Mouse (Mus musculus) lung, adult 2 months (tissue): ENCODE measurements around the gene Slc4a5. TPM values are rescaled to one million over a fixed set of nuclear protein-coding genes. Genes with fewer than 3 reads are reported as not detected.
"Not testable (repeated sequence)": the region's sequence is repeated elsewhere in the genome, so short reads cannot be mapped to it uniquely, and the experiment has no call there.

Experiments
- DNase-seq: peaks from one replicate; pipeline ENCODE4 v3.0.0; 2022
- H3K4me1 ChIP-seq: fragments of 200-500 bp; 2 replicates; pipeline ENCODE4 v1.6.1; 2011; ENCODE audit warnings: low read length; ENCODE audit not compliant: control insufficient read depth, insufficient read depth
- H3K4me3 ChIP-seq: fragments of 200-500 bp; replicated peaks from 2 replicates; pipeline ENCODE3; 2011; ENCODE audit warnings: low read depth, mild to moderate bottlenecking, control low read depth, low read length; ENCODE audit errors: extremely low read depth
- CTCF ChIP-seq: fragments of 200-500 bp; IDR thresholded peaks from 2 replicates; pipeline ENCODE4 v1.5.1; 2011; ENCODE audit warnings: mild to moderate bottlenecking, low read length, control low read depth; ENCODE audit not compliant: insufficient read depth
- POLR2A ChIP-seq: fragments of 200-500 bp; IDR thresholded peaks from 2 replicates; pipeline ENCODE4 v1.6.1; 2011; ENCODE audit warnings: low read depth, mild to moderate bottlenecking, control low read depth, low read length, borderline replicate concordance; ENCODE audit errors: extremely low read depth
- WGBS: fragments of 180-500 bp; shearing (Covaris S2); methylation state at CpG from one replicate; pipeline ENCODE4 v1.1.7; 2018; 5-methylcytosine and 5-hydroxymethylcytosine counted together
- polyA plus RNA-seq: library from polyadenylated mRNA; depleted of rRNA; stranded (reverse); fragments of >200 nt; gene quantifications from 2 replicates; pipeline ENCODE4 v1.2.3, GENCODE M21; 2012

Gene Slc4a5
- polyA plus RNA-seq, 1 experiment: 62.3 TPM

DNA sequence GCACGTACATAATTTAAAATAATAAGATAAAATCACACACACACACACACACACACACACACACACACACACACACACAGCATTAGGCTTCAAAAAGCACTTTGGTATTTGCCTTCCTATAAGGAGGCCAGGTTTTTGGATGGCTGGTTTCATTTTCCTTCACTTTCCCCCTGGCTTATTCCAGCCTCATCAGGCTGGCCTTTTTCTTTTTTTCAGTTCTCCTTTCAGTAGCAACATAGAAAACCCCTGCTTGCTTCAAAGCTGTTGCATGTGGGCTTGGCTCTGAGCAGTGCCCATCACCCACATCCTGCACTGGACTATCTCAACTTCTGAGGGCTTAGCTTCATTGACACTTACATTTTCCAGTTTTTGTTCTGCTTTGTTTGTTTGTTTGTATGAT is 102.3 kb downstream of the Slc4a5 start:
- no peak for DNase-seq
- WGBS: 56% methylated on average over 1 of the region's 1 CpGs
- no peak overlapping the region for H3K4me3 ChIP-seq
- peaks cover 5% of the 10 kb centered on the region for H3K4me1 ChIP-seq
- TF ChIP-seq POLR2A: no peak
- TF ChIP-seq CTCF: no peak

DNA sequence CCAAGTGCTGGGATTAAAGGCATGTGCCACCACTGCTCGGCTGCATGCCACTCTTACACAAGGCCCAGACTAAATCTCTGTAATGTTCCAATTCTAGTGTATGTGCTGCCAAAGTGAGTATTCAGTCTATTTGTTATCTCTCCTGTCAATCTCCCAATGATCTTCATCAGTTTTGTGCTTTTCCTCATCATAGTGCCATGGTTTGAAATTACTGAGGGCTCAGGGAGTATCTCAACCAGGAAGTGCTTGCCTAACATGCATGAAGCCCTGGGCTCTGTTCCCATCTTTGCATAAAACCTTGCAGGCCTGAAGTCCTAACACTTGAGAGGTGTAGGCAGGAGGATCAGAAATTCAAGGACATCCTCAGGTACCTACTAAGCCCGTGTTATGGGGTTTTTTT is 103.2 kb downstream of the Slc4a5 start:
- no peak for DNase-seq
- H3K4me3 ChIP-seq: no peak overlapping the region
- no peak for TF ChIP-seq CTCF
- TF ChIP-seq POLR2A: no peak
- peaks cover 5% of the 10 kb centered on the region for H3K4me1 ChIP-seq
- WGBS: 72% methylated on average over 2 of the region's 2 CpGs

DNA sequence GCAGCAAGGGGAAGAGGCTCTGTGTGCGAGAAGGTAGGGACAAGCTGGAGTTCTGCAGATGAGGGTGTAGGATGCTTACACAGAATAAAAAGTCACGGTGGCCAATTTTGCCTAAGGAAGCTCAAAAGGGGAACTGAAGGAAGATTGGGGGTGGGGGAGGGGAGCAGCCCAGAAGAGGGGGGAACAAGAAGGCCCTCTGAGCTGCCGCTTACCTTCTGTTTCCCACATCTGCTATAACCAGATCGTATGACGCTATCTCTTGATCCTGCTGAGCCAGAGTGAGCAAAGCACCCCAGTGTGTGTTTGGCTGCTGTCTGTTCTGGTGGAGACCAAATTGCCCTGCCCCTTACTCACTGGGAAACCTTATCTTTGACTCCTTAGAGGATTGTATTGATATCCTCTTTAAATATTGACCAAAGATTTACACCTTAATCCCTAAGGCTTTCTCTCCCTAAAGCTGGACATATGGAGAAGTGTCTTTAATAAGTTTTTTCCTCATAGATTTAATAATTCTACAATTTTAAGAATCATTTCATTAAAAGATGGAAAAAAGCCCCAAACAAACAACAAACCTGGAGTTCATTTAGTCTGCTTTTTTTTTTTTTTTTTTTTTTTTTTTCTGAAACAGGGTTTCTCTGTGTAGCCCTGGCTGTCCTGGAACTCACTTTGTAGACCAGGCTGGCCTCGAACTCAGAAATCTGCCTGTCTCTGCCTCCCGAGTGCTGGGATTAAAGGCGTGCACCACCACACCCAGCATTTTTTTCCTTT is 104.2 kb downstream of the Slc4a5 start:
- DNase-seq: no peak
- Histone ChIP-seq H3K4me3 (no peak overlapping the region), H3K4me1 (peaks cover 5% of the 10 kb centered on the region)
- TF ChIP-seq CTCF: no peak
- no peak for TF ChIP-seq POLR2A
- 73% methylated on average over 8 of the region's 8 CpGs for WGBS

GRCm38 (mm10) chr6:83325525-83326393 is 106.1 kb downstream of the Slc4a5 start, which contains the start of the genes Mthfd2 and Mob1a:
Mthfd2 (minus strand) TSS chr6:83325908.
Mob1a (plus strand) TSS chr6:83326016.
- TF ChIP-seq CTCF (no peak), POLR2A (peak; percentile 95; the same call in 1 of the 2 replicates)
- under 1% methylated on average over 63 of the region's 65 CpGs for WGBS
- peak within 1 kb of the TSS; percentile 81 for H3K4me3 ChIP-seq
- peaks cover 5% of the 10 kb centered on the region for H3K4me1 ChIP-seq
- peak; percentile 95 for DNase-seq

DNA sequence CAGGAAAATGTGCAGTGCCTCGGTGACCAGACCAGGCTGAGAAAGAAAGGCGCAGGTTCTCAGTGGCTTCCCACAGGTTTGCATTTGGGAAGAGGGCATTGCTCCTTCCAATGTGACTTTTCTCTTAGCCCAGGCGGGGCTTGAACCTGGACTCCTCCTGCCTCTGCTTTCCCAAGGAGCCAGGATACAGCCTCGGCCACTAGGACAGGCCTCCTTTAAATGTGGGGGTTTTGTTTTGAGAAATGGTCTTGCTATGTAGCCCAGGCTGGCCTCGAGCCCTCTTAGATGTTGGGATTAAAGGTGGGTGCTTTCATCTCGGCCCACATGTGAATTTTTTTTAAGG is 106.7 kb downstream of the Slc4a5 start:
- peak overlapping the region; percentile 81 for H3K4me3 ChIP-seq
- WGBS: 2% methylated on average over 6 of the region's 6 CpGs
- TF ChIP-seq POLR2A (no peak), CTCF (no peak)
- no peak for DNase-seq
- H3K4me1 ChIP-seq: peaks cover 5% of the 10 kb centered on the region

DNA sequence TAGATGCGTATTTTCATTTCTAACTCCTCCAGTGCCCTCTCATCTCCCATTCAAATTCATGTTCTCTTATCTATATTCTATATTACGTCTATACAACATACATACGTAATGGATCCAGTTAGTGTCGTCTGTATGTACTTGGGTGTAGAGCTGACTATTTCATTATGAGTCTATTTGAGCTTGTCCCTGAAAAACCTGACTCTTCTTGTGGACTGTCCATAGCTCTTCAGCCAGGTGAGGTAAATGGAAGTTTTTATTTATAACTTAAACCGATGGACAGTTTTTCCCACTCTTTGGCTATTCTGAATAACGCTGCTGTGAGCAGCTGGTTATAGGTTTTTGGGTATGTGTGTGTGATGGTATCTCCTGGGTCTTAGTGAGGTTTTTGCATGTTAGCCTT is 107.1 kb downstream of the Slc4a5 start:
- 39% methylated on average over 6 of the region's 6 CpGs for WGBS
- H3K4me3 ChIP-seq: peak overlapping the region; percentile 81
- DNase-seq: no peak
- no peak for TF ChIP-seq CTCF
- TF ChIP-seq POLR2A: no peak
- H3K4me1 ChIP-seq: peaks cover 5% of the 10 kb centered on the region

- Histone ChIP-seq H3K4me3 (no peak overlapping the region), H3K4me1 (peaks cover 5% of the 10 kb centered on the region)
- DNase-seq: no peak
- TF ChIP-seq POLR2A: no peak
- no peak for TF ChIP-seq CTCF
- 83% methylated on average over 3 of the region's 3 CpGs for WGBS
Observed at GRCm38 (mm10) chr6:83327591-83328190, 108.1 kb downstream of the Slc4a5 start.

- Histone ChIP-seq H3K4me3 (no peak overlapping the region), H3K4me1 (no peaks in the 10 kb centered on the region)
- 68% methylated on average over 3 of the region's 3 CpGs for WGBS
- TF ChIP-seq CTCF (no peak), POLR2A (no peak)
- no peak for DNase-seq
Observed at GRCm38 (mm10) chr6:83341387-83341786, 121.8 kb downstream of the Slc4a5 start.

DNA sequence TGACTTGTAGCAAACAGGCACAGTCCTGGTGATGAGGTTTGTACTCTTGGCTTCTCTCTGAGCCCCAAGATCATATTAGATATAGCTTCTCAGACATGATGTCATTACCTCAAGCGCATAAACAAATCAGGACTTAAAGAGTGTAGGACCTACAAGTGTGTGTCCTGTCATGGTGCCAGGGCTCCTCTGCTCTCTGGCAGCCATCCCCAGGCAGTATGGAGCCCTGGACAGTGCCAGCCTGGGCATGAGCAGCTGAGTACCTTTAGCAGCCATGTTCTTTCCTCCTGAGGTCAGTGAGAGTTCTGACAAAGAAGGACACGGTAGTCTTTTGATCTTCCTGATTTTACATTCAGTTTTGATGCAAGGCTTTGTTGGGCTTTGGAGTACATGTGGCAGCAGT is 123.3 kb downstream of the Slc4a5 start:
- no peaks in the 10 kb centered on the region for H3K4me1 ChIP-seq
- no peak overlapping the region for H3K4me3 ChIP-seq
- TF ChIP-seq POLR2A (no peak), CTCF (no peak)
- DNase-seq: no peak
- 79% methylated on average over 2 of the region's 2 CpGs for WGBS

- H3K4me1 ChIP-seq, DNase-seq, H3K4me3 ChIP-seq: not testable (repeated sequence)
- 79% methylated on average over 8 of the region's 8 CpGs for WGBS
Observed at GRCm38 (mm10) chr6:83345285-83345684, 125.7 kb downstream of the Slc4a5 start.
